Mouse (Mus musculus) CH12.LX (cell line): ENCODE data around the gene Supt7l. TPM values are rescaled to one million over a fixed set of nuclear protein-coding genes. Genes with fewer than 3 reads are reported as not detected.
A peak's percentile ranks its signal among the peaks of the same experiment; 100 is the strongest.

Experiments used
- DNase-seq: peaks from one replicate; pipeline ENCODE4 v3.0.0-alpha.2; 2013; ENCODE audit errors: extremely low read depth
- H3K27ac ChIP-seq: 2 replicates; pipeline ENCODE4 v1.5.1; 2012; ENCODE audit warnings: low read depth, mild to moderate bottlenecking, control low read depth, moderate library complexity; ENCODE audit not compliant: insufficient read depth
- H3K27me3 ChIP-seq: replicated peaks from 2 replicates; pipeline ENCODE3; 2012; ENCODE audit warnings: inconsistent platforms
- H3K36me3 ChIP-seq, 2 experiments: replicated peaks in 1 of 2; 2 replicates each; pipeline versions ENCODE3 to v1.6.1; 2012; ENCODE audit warnings: inconsistent platforms in 1 of 2, low read length in 1 of 2, mild to moderate bottlenecking in 1 of 2, mixed read lengths in 1 of 2, moderate library complexity in 1 of 2; ENCODE audit not compliant: control insufficient read depth in 1 of 2, insufficient read depth in 1 of 2
- H3K4me1 ChIP-seq, 2 experiments: 2 replicates each; pipeline ENCODE4 v1.6.1; 2012; ENCODE audit warnings: inconsistent platforms in 1 of 2, moderate library complexity in 1 of 2; ENCODE audit not compliant: insufficient read depth in 2 of 2, control insufficient read depth in 1 of 2
- H3K4me2 ChIP-seq: 2 replicates; pipeline ENCODE4 v1.6.1; 2012; ENCODE audit warnings: low read depth, mild to moderate bottlenecking, control low read depth; ENCODE audit not compliant: poor library complexity, insufficient read depth, severe bottlenecking
- H3K4me3 ChIP-seq, 3 experiments: fragments of 150-350 bp in 1 of 3; sonication (generic) in 1 of 3; replicated peaks in 1 of 3; 2 replicates each; pipeline versions ENCODE3 to v1.5.1; 2011 to 2012; ENCODE audit warnings: low read depth in 2 of 3, low read length in 2 of 3, mild to moderate bottlenecking in 2 of 3, moderate library complexity in 2 of 3, control low read depth in 1 of 3, improper control_type of control experiment in 1 of 3, inconsistent platforms in 1 of 3, mixed read lengths in 1 of 3; ENCODE audit not compliant: poor library complexity in 1 of 3
- H3K79me2 ChIP-seq: replicated peaks from 2 replicates; pipeline ENCODE4 v1.6.1; 2012; ENCODE audit warnings: mild to moderate bottlenecking, moderate library complexity; ENCODE audit not compliant: control insufficient read depth, poor library complexity, insufficient read depth, severe bottlenecking; ENCODE audit errors: extremely low read depth
- H3K9ac ChIP-seq: 2 replicates; pipeline ENCODE4 v1.6.1; 2012; ENCODE audit warnings: low read depth, mild to moderate bottlenecking, control low read depth, moderate library complexity; ENCODE audit not compliant: insufficient read depth
- H3K9me3 ChIP-seq: replicated peaks from 2 replicates; pipeline ENCODE3; 2012; ENCODE audit warnings: low read length, inconsistent platforms, mixed read lengths
- BHLHE40 ChIP-seq: IDR thresholded peaks from 2 replicates; pipeline ENCODE4 v1.6.1; 2011; ENCODE audit warnings: mild to moderate bottlenecking, low read depth, low read length, improper control_type of control experiment
- MAFK ChIP-seq: IDR thresholded peaks from 2 replicates; pipeline ENCODE4 v1.6.1; 2011; ENCODE audit warnings: low read length, improper control_type of control experiment; ENCODE audit not compliant: insufficient replicate concordance
- MEF2A ChIP-seq: IDR thresholded peaks from 2 replicates; pipeline ENCODE4 v1.6.1; 2014; ENCODE audit warnings: low read depth, mild to moderate bottlenecking, inconsistent platforms, low read length, improper control_type of control experiment, borderline replicate concordance
- NELFE ChIP-seq: IDR thresholded peaks from 2 replicates; pipeline ENCODE4 v1.6.1; 2011; ENCODE audit warnings: low read depth, low read length, improper control_type of control experiment
- PAX5 ChIP-seq: IDR thresholded peaks from 2 replicates; pipeline ENCODE4 v1.6.1; 2012; ENCODE audit warnings: low read length, inconsistent platforms, mixed read lengths
- ZKSCAN1 ChIP-seq: IDR thresholded peaks from 2 replicates; pipeline ENCODE4 v1.6.1; 2012; ENCODE audit warnings: low read depth, inconsistent platforms, low read length, improper control_type of control experiment, borderline replicate concordance
- ZNF384 ChIP-seq: IDR thresholded peaks from 2 replicates; pipeline ENCODE4 v1.6.1; 2012; ENCODE audit warnings: low read depth, low read length, improper control_type of control experiment, inconsistent platforms
- dilution Hi-C: fragments of 300-500 bp; cut with MboI; formaldehyde crosslinking; loops from 2 replicates; pipeline ENCODE4 v1.14.3; 2020; ENCODE audit warnings: low sequenced_read_pairs; ENCODE audit not compliant: extremely low pct_unique_long_range_greater_than_20kb, extremely low pct_ligation_motif_present
- in situ Hi-C: fragments of 300-500 bp; cut with MboI; formaldehyde crosslinking; loops from 3 replicates; pipeline ENCODE4 v1.14.3; 2019; ENCODE audit warnings: low sequenced_read_pairs, low pct_ligation_motif_present, low pct_unique_long_range_greater_than_20kb, mixed read lengths
- polyA plus RNA-seq: library from polyadenylated mRNA; unstranded; fragments of >175 nt; gene quantifications from 2 replicates; pipeline ENCODE4 v1.2.1, GENCODE M21; 2012; ENCODE audit warnings: low read depth; ENCODE audit not compliant: insufficient read length
- total RNA-seq, 2 experiments: library from RNA; depleted of rRNA; stranded (reverse); fragments of 300-350 nt in 1 of 2; fragments of >200 nt in 1 of 2; gene quantifications; 2 replicates each; pipeline ENCODE4 v1.2.3; 2012 to 2014

The Supt7l gene
- total and polyA plus RNA-seq, 3 experiments = 12.8 to 16.8 (median 16.2) TPM

DNA sequence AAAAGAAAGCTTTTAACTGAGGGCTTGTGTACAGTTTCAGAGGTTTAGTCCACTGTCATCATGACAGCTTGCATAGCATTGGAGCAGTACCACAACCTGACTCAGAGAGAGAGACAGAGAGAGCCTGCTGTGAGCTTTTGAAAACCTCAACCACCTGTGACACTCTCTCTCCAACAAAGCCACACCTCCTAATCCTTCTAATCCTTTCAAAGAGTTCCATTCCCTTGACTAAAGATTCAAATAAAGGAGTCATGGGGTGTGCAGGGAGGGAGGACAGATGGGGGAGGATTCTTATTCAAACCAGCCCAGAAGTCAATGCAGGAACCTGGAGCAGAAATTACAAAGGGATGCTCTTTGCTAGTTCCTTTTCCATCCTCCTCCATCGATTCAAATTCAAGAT is 35.6 kb downstream of the Supt7l start:
- H3K4me1 ChIP-seq = peaks cover 0 to 17% of the 10 kb centered on the region in 2 experiments; a peak in 2 of 4 replicates
- H3K36me3 ChIP-seq = peaks cover 7 to 10% of the 10 kb centered on the region in 2 experiments
- no peak overlapping the region for H3K4me3 ChIP-seq
- DNase-seq = no peak
- H3K9me3 ChIP-seq = peaks cover 6% of the 10 kb centered on the region
- dilution Hi-C loops = no loop called here
- H3K27ac ChIP-seq = no peak overlapping the region
- peaks cover 14% of the 10 kb centered on the region for H3K79me2 ChIP-seq
- no peak overlapping the region for H3K4me2 ChIP-seq
- TF ChIP-seq ZNF384 = no peak
- TF ChIP-seq PAX5 = no peak
- no peak overlapping the region for H3K9ac ChIP-seq
- in situ Hi-C loops = no loop called here
- H3K27me3 ChIP-seq = peaks cover 17% of the 10 kb centered on the region

- Histone ChIP-seq H3K4me2 (no peak overlapping the region), H3K4me1 (peaks cover 0 to 7% of the 10 kb centered on the region in 2 experiments; a peak in 2 of 4 replicates), H3K79me2 (no peaks in the 10 kb centered on the region), H3K27ac (no peak overlapping the region), H3K9ac (no peak overlapping the region), H3K9me3 (peaks cover 6% of the 10 kb centered on the region), H3K36me3 (peaks cover 0 to 8% of the 10 kb centered on the region in 2 experiments)
- dilution Hi-C loops = no loop called here
- DNase-seq = no peak
- TF ChIP-seq NELFE = no peak
- peak; percentile 43; the same call in 1 of the 2 replicates for TF ChIP-seq ZKSCAN1
- TF ChIP-seq, all 38 proteins: peak for 1
- no peak overlapping the region for H3K4me3 ChIP-seq
- H3K27me3 ChIP-seq = peaks cover 17% of the 10 kb centered on the region
- in situ Hi-C loops = no loop called here
These were observed 38.4 kb downstream of the Supt7l start for GRCm38 (mm10) chr5:31489116-31489769.

GRCm38 (mm10) chr5:31487889-31488288 is 39.7 kb downstream of the Supt7l start:
- H3K4me1 ChIP-seq = peaks cover 0 to 2% of the 10 kb centered on the region in 2 experiments; a peak in 1 of 4 replicates
- no peak for DNase-seq
- peaks cover 2 to 12% of the 10 kb centered on the region in 2 experiments for H3K36me3 ChIP-seq
- dilution Hi-C loops = no loop called here
- no peak for TF ChIP-seq NELFE
- no peak for TF ChIP-seq MAFK
- TF ChIP-seq ZKSCAN1 = no peak
- TF ChIP-seq MEF2A = no peak
- no peak for TF ChIP-seq BHLHE40
- TF ChIP-seq, all 38 proteins: peak for 0
- in situ Hi-C loops = no loop called here
- Histone ChIP-seq H3K27ac (no peak overlapping the region), H3K4me3 (no peak overlapping the region), H3K9me3 (peaks cover 6% of the 10 kb centered on the region), H3K4me2 (no peak overlapping the region), H3K9ac (no peak overlapping the region), H3K79me2 (no peaks in the 10 kb centered on the region), H3K27me3 (peaks cover 11% of the 10 kb centered on the region)
